Mouse (Mus musculus) mature B cell (primary cell): ENCODE results near the gene Esrrb.

Experiments
- in situ Hi-C: fragments of 300-500 bp; cut with MboI; formaldehyde crosslinking; loops from 2 replicates; pipeline ENCODE4 v1.14.3; 2019

Esrrb gene

GRCm38 (mm10) chr12:86360696-86361631, at the start of gene Esrrb:
Gene Esrrb (plus strand): TSS chr12:86361117.
- in situ Hi-C loops = no loop called here

- in situ Hi-C loops = no loop called here
These were observed 40.3 kb upstream of the Esrrb start for GRCm38 (mm10) chr12:86320629-86321028.

GRCm38 (mm10) chr12:86324297-86324696, 36.6 kb upstream of the Esrrb start:
- in situ Hi-C loops = no loop called here

GRCm38 (mm10) chr12:86329813-86330212, 31.1 kb upstream of the Esrrb start:
- in situ Hi-C loops = no loop called here

- in situ Hi-C loops = no loop called here
These were observed 30.2 kb upstream of the Esrrb start for GRCm38 (mm10) chr12:86330684-86331083.

GRCm38 (mm10) chr12:86331248-86331647, 29.7 kb upstream of the Esrrb start:
- in situ Hi-C loops = no loop called here

GRCm38 (mm10) chr12:86336209-86336608, 24.7 kb upstream of the Esrrb start:
- in situ Hi-C loops = no loop called here

- in situ Hi-C loops = no loop called here
These were observed 24.0 kb upstream of the Esrrb start for GRCm38 (mm10) chr12:86336887-86337286.

- in situ Hi-C loops = no loop called here
These were observed 11.4 kb upstream of the Esrrb start for GRCm38 (mm10) chr12:86349477-86349876.

GRCm38 (mm10) chr12:86359406-86359805, 1.5 kb upstream of the Esrrb start:
- in situ Hi-C loops = no loop called here

- in situ Hi-C loops = no loop called here
These were observed 1.0 kb upstream of the Esrrb start for GRCm38 (mm10) chr12:86359873-86360272.

GRCm38 (mm10) chr12:86364285-86364684, 3.4 kb downstream of the Esrrb start:
- in situ Hi-C loops = no loop called here

- in situ Hi-C loops = no loop called here
These were observed 3.8 kb downstream of the Esrrb start for GRCm38 (mm10) chr12:86364756-86365155.

GRCm38 (mm10) chr12:86370611-86371383, 9.9 kb downstream of the Esrrb start:
- in situ Hi-C loops = no loop called here

- in situ Hi-C loops = no loop called here
These were observed 13.4 kb downstream of the Esrrb start for GRCm38 (mm10) chr12:86374286-86374685.

- in situ Hi-C loops = loop anchor here (25.0 kb wide), 1 partner anchor 517 kb away; no protein-coding TSS in a partner anchor
These were observed 18.8 kb downstream of the Esrrb start for GRCm38 (mm10) chr12:86379672-86380213.

GRCm38 (mm10) chr12:86383803-86384202, 22.9 kb downstream of the Esrrb start:
- in situ Hi-C loops = loop anchor here (25.0 kb wide), 1 partner anchor 522 kb away; no protein-coding TSS in a partner anchor

GRCm38 (mm10) chr12:86387671-86388270, 26.9 kb downstream of the Esrrb start:
- in situ Hi-C loops = loop anchor here (25.0 kb wide), 1 partner anchor 525 kb away; no protein-coding TSS in a partner anchor

- in situ Hi-C loops = loop anchor here (25.0 kb wide), 1 partner anchor 532 kb away; no protein-coding TSS in a partner anchor
These were observed 33.9 kb downstream of the Esrrb start for GRCm38 (mm10) chr12:86394773-86395172.

GRCm38 (mm10) chr12:86395326-86395725, 34.4 kb downstream of the Esrrb start:
- in situ Hi-C loops = loop anchor here (25.0 kb wide), 1 partner anchor 533 kb away; no protein-coding TSS in a partner anchor

GRCm38 (mm10) chr12:86398762-86399161, 37.8 kb downstream of the Esrrb start:
- in situ Hi-C loops = loop anchor here (25.0 kb wide), 1 partner anchor 536 kb away; no protein-coding TSS in a partner anchor
